Mouse (Mus musculus) liver, postnatal 0 days (tissue): ENCODE measurements around the gene Slc26a10.

Experiments
- CTCF ChIP-seq: sonication (generic); IDR thresholded peaks from 2 replicates; pipeline ENCODE4 v1.5.1; 2016; ENCODE audit warnings: antibody characterized with exemption, low read depth
- EP300 ChIP-seq: IDR thresholded peaks from 2 replicates; pipeline ENCODE4 v1.6.1; 2016; ENCODE audit warnings: antibody characterized with exemption, low read depth, mild to moderate bottlenecking

DNA sequence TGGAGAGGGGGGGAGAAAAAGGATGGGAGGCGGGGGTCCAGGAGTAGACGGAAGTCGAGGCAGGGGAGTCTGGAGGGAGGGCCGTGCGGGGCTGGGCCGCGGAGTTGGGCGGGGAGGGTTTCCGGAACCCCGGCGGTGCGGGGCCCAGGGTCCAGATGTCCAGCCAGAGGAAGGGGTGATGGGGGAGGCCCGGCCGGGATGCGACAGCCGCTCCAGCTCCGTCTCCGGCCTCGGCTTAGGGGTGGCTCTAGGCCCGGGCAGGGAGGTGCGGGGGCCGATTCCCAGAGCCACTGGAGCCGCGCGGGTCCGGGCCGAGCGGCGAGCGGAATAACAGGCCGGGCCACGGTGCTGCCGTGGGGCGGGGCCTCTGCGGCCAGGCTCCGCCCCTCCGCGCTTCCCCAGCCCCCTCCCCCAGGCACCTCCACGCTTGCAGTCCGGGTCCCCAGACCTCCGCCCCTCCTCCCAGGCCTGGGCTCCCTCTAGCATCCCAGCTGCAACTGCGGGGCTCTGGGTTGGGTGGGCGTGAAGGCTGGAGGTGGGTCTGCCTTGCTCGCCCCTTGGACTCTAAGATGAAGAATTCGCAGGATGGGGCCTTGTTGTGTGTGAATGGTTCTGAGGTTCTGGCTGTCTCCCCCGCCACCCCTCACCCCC lies 8.1 kb upstream of the Slc26a10 start:
- TF ChIP-seq CTCF (no peak), EP300 (no peak)
